Mouse (Mus musculus) left cerebral cortex, postnatal 25 days (tissue): ENCODE results near the gene Tent5c. TPM values are rescaled to one million over a fixed set of nuclear protein-coding genes. Genes with fewer than 3 reads are reported as not detected.
"Not testable (repeated sequence)": the region's sequence is repeated elsewhere in the genome, so short reads cannot be mapped to it uniquely, and the experiment has no call there.

Experiments
- DNase-seq, 2 experiments: peaks; one replicate each; pipeline ENCODE4 v3.0.0; 2022; ENCODE audit warnings: low spot score in 2 of 2, mixed read lengths in 1 of 2
- intact Hi-C: fragments of 180-260 bp; cut with DNase I; formaldehyde crosslinking; loops from one replicate; pipeline ENCODE4 v1.15.1; 2025
- total RNA-seq, 2 experiments: library from RNA; stranded (reverse); gene quantifications; 2 replicates each; pipeline ENCODE4 v1.2.3; 2021

The Tent5c gene
- total RNA-seq, 2 experiments from 2014 or later, result 2.5 to 3.2 TPM

- intact Hi-C loops, DNase-seq: not testable (repeated sequence)
Observed at GRCm38 (mm10) chr3:100413586-100413985, 75.5 kb downstream of the Tent5c start.

DNA sequence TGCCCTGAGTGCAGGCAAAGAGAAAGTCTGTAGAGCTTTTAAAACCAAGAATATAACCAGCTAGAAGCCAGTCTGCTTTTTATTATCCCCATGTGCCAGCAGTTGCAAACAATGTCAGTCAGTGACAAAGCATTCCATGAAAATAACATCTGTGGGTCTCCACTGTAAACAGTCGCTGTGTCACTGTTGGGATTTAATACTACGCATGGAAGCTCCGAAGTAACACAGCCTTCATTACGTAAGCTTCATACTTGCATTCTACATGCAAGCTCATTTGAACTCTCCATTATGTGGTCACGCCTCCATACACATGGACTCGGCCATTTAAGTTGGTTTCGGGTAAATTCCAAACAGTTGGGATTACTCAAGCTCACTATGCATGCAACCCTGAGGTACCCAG is 77.2 kb downstream of the Tent5c start:
- intact Hi-C loops, result no loop called here
- no peak for DNase-seq

- intact Hi-C loops, result no loop called here
- DNase-seq, result no peak
Observed at GRCm38 (mm10) chr3:100409280-100409679, 79.8 kb downstream of the Tent5c start.

DNA sequence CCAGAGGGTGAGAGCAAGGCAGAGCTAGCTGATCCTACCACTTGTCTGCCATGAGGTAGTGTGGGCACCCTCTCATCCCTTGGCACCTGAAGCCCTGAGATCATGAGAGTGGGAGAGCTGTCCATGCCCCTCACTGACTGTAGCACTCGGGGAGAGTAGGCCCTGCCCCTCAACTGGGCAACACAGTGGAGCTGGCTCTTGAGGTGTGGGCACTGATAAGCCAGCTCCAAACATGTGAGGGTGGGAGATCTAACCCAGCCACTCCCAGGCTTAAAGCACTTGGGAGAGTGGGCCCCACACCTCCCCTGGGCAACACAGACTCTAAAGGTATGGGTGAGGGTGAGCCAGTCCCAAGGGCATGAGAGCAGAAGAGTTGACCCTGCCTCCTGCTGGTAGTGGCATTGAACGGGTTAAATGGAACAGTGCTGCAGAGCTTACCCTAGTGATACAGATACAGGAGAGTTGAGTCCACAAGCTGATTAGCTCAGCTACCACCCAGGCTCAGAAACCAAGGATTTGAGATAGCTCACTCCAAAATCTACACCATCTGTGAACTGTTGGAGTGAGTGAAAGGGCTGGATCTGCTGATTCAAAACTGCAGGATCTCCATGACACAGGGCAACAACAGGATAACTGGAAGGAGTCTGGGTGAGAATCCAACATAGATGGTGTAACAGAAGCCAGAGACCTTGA is 80.6 kb downstream of the Tent5c start:
- intact Hi-C loops, result no loop called here
- DNase-seq, result no peak

DNA sequence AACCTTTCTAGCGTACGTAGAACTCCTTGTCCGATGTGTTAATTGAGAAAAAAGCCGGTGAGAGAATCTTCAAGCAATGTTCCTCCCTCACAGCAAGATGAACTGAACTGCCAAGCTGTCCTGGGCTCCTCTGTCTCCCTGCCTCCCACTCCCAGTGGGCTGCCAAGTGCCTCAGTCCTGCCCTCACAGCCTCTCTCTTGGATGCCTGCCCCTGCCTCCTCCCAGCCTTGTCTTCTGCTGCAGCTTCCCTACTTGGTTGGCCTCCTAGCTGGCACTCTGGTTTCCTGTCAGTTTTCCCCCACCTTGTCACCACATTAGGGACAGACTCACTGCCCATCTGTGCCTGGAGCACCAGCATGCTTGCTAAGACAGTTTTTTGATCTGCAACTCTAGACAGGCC is 86.5 kb downstream of the Tent5c start:
- intact Hi-C loops, result no loop called here
- peak in 1 of 2 experiments; percentile 46 for DNase-seq

Other genes with a start within 250 kb of the Tent5c start
- gene Man1a2, start 196.2 kb upstream of the Tent5c start, total RNA-seq, result 100 to 1,000 TPM; 170 to 172 TPM